Mouse (Mus musculus): ENCODE measurements around the gene Klhdc4.

The Klhdc4 gene

GRCm38 (mm10) chr8:121848495-121848894, 19.1 kb upstream of the Klhdc4 start:
- peak; percentile 86 for DNase-seq

DNA sequence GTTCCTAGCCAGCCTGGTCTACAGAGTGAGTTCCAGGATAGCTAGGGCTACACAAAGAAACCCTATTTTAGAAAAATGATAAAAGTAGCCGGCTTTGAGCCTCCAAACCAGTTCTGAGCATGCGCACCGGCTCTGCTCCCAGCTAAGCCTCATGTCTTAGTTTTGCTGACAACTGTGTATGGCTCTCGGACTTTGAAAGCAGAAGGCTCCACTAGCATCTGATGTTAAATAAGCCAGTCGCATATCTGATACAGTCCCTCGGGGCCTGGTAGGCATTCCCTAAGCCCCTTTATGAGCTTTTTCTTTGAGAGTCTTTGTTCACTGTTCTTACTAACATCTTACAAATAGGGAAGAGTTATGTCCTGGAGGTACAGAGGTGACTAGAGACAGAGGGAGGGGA, 18.6 kb upstream of the Klhdc4 start:
- DNase-seq = no peak

DNA sequence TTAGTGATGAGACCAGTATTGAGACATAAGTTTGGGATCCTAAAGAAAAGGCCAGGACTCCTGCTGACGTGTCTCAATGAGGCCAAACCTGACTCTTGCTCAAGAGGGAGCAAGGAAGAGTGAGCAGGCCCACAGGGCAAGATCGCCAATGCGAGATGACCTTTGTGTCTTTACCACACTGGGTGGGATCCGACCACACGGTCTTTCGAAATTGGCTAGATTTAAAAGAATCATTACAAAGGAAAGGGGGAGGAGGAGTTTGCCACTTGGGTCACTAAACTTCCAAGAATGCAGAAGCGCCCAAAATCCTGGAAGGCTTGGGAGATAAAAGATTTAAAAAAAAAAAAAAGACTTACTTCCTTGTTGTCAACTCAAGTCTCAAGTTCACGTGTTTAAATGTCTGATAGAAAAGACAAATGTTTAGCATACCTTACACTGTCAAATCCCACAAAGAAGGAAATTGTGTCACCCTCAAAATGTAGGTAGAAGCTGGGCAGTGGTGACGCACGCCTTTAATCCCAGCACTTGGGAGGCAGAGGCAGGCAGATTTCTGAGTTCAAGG, 18.0 kb upstream of the Klhdc4 start:
- DNase-seq = peak; percentile 50

- peak; percentile 50 for DNase-seq
These were observed 17.4 kb upstream of the Klhdc4 start for GRCm38 (mm10) chr8:121846815-121847214.

DNA sequence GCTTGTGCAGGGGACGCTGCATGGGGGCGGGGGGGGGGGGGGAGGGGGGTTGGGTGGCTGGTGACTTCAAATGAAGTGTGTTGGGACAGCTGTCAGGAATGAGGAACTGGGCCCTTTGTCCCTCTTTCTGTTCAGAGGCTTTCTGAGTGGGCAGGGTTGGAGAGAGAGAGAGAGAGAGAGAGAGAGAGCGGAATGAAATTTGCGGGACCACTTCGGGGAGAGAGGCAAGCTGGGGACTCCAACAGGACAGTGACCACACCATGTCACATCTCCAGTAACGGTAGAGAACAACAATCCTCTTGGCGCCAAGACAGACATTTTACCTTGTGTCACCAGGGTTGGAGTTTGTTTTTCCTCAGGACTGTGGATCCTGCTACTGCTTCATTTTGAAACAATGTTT, 15.4 kb upstream of the Klhdc4 start:
- DNase-seq = peak; percentile 49

- peak; percentile 9 for DNase-seq
These were observed 13.9 kb upstream of the Klhdc4 start for GRCm38 (mm10) chr8:121843184-121843733.

DNA sequence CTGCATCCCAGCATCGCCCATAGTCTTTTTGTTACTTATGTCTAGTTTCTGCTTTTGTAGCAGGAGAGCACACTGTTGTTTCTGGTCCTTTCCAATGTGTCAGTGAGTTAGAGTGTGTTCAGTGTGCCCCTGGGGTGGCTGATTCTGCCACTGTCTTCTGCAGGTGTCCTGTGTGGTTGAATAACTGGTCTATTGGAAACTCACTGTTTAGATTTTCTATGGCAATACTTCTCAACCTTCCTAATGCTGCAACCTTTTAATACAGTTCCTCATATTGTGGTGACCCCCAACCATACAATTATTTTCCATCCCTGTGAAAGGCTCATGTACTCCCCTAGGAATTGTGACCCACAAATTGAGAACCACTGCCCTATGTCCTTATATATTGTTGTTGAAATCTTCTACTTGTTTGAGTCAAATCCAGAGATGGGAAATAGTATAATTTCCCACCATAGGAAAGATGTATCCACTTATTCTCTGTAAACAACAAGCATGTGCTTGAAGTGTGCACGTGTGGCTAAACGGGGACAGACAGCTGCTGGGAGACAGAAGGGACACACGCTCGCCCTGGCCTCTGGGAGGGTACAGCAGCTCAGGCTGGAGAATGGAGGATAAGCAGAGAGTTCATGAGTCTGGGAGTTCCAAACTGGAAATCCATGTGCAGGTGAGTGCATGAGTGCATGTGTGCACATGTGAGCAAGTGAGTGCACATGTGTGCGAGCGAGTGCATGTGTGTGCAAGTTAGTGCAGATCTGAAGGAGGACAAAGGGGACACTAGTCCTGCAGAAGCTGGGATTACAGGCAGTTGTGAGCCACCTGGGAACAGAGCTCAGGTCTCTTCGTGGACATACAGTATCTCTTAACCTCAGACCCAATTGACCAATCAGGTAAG, 12.9 kb upstream of the Klhdc4 start:
- DNase-seq = peak; percentile 85

- peak; percentile 78 for DNase-seq
These were observed 11.9 kb upstream of the Klhdc4 start for GRCm38 (mm10) chr8:121841242-121841641.

DNA sequence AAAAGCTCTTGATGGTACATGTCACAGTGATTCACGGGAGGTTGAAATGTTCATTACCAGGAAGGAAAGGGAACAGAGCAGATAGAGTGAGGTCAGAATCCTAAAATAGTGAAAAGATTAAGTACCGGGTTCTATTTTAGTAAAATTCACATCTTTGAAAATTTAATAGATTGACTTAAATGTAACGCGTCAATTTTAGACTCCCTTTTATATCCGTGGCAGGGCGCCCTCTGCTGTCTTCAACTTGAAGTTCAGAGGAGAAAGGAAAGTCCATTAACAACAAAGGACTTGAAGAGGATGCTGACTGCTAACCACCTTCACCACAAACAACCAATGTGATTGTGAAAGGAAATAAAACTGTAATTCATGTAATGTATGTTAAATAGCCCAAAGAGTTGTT, 3.1 kb upstream of the Klhdc4 start:
- DNase-seq = peak; percentile 91

DNA sequence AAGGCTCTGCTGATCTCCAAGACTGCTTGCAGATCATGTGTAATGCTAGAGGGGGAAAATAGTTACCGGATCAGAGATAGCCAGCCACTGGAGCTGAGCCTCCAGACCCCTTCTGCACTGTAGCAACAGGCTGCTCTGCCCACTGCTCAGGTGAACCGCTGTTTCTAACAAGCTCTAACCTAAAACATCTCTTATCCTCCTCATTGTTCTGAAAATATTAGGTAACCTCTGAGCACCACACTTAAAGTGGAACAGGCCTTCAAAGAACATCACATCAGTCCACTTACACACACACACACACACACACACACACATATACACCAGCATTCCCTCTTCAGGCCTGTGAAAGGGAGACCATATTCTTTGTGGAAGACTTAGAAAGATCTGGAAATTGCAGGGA, 2.7 kb upstream of the Klhdc4 start:
- no peak for DNase-seq

DNA sequence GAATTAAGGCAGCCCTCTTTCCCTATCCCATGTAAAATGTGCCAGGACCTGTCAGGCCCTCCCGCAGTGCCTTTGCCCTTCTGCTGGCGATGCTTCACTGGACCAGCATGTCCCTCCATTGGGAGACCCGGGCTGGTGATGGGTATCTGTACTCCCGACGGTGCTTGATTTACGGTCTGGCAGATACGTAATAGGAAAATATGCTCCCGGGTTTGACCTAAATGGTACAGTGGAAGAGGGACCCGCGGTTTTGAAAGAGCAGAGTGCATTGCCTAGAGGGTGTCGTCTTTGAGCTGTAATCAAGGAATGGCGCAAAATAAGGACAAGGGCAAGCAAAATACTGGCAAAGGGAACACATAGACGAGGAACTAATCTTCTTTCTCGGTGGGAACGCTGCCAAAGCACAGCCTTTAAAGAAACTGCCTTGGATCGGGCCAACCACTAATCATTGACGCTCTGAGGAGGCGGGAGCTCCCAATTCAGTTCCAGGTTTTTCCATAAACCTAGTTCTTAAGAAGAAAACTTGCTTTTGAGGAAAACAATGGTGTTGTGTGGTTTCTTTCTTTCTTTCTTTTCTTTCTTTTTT, 501 bp upstream of the Klhdc4 start:
- DNase-seq = peak; percentile 96

GRCm38 (mm10) chr8:121828376-121829023, 869 bp downstream of the Klhdc4 start:
- peak; percentile 65 for DNase-seq

DNA sequence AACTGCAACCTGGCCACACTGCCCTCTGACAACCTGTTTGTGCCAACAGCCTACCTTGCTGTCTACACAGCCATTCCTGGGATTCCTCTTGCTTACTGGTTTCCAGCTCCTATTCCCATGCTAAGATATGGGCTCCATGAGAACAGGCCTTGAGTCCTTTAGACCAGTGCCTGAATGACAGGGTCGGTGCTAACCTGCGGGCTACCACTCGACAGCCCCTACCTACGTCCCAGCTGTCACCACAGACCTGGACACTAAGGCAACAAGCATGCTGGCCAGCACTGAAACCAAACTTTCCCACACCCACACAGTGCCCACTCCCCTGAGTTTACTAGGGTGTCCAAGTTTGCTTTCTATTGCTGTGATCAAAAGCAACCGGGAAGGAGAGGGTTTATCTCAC, 1.6 kb downstream of the Klhdc4 start:
- peak; percentile 67 for DNase-seq

GRCm38 (mm10) chr8:121821770-121822169, 7.6 kb downstream of the Klhdc4 start:
- DNase-seq = no peak

GRCm38 (mm10) chr8:121821320-121821719, 8.0 kb downstream of the Klhdc4 start:
- DNase-seq = peak; percentile 69

GRCm38 (mm10) chr8:121820840-121821239, 8.5 kb downstream of the Klhdc4 start:
- peak; percentile 80 for DNase-seq

DNA sequence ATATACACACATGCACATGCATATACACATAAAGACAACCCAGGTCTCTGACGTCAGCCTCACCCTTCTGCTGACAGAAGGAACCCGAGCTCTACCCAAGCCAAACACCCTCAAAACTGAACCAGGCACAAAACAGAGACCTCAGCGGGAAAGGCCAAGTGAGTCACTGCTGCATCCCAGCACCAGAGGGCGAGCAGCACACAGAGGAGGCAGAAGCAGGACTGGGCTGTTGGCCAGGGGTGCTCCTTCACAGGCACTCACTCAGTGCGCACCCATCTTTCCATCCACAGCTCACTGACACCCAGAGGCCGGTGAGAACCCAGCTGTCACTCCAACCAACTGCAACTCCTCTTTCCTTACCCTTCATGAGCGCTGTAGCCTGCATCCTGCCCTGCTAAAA, 11.1 kb downstream of the Klhdc4 start:
- no peak for DNase-seq

DNA sequence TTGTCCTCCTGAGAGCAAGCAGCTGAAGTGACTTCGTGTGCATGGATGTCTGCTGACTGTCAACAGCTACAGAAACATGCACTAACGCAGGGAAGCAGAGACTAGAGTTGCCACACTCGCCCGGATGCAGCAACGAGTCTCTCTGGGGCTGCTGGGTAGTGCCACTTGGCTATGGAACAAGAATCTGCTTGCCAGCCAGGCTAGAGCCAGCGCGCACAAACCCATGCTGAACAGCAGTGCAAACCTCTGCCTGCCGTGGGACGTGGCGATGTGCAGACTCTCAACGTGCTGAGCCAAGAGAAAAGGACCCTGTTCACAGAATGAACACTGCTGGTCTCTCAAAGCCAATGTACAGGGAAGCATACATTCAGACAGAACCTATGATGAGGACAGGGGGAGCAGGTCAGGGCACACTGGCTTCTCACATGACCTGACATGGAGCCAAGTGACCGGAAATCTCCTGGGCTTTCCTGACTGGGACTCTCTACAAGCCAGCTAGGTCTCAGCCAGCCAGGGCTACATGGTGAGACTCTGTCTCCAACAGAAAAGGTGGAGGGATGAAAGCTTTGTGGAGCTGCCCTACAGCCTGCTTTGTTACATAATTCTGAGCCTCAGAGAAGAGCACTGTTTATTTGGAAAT, 17.3 kb downstream of the Klhdc4 start:
- DNase-seq = peak; percentile 88

DNA sequence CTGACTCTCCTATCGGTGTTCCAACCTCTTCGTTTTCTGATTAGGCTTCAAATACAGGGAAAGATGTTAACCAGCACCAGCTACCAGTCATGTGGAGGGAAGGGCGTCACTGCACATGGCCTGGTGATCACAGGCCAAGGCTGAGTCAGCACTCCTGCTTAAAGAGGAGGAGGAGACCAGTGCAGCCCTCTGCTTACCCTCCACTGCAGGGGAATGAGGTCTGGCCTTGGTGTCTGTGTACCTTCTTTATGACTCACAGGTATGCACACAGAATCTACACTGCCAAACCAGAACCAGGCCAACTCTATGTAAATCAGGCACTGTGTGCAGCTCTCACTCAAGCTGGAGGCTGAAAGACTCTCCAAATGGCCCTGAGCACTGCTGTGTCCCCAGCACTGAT, 17.9 kb downstream of the Klhdc4 start:
- no peak for DNase-seq

- no peak for DNase-seq
These were observed 19.7 kb downstream of the Klhdc4 start for GRCm38 (mm10) chr8:121809524-121810155.

DNA sequence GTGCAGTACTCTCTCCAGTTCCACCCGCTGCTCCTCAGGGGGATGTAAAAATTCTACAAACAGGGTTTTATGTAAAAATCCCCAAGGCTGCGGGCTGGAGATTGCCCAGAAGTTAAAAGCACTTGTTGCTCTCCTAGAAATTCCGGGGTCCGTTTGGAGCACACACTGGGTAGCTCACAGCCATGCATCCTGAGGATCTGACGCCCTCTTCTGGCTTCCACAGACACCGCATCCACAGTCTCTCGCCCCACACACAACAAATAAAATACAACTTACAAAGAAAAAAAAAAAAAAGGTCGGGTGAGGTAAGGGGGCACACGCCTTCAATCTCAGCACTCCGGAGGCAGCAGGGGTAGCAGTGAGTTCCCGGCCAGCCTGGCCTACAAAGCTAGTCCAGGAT, 21.3 kb downstream of the Klhdc4 start:
- DNase-seq = no peak

- no peak for DNase-seq
These were observed 23.2 kb downstream of the Klhdc4 start for GRCm38 (mm10) chr8:121806126-121806525.

Measured in heart, adult 11 months (tissue).